Mouse (Mus musculus) liver, embryonic 12.5 days (tissue): ENCODE measurements around the gene Pdlim7. TPM values are rescaled to one million over a fixed set of nuclear protein-coding genes. Genes with fewer than 3 reads are reported as not detected.

Source experiments
- ATAC-seq: fragments of 200-750 bp; cut with Nextera tagmentation; 2 replicates; pipeline ENCODE4 v1.8.0; 2017; ENCODE audit warnings: moderate number of reproducible peaks, mild to moderate bottlenecking, moderate library complexity
- H3K27ac ChIP-seq: fragments of 300-500 bp; sonication (generic); 2 replicates; pipeline ENCODE4 v1.5.1; 2016; ENCODE audit warnings: mild to moderate bottlenecking
- H3K27me3 ChIP-seq: fragments of 300-500 bp; sonication (generic); replicated peaks from 2 replicates; pipeline ENCODE4 v1.6.1; 2016; ENCODE audit warnings: mild to moderate bottlenecking, moderate library complexity
- H3K36me3 ChIP-seq: fragments of 300-500 bp; sonication (generic); 2 replicates; pipeline ENCODE4 v1.6.1; 2016; ENCODE audit warnings: mild to moderate bottlenecking, moderate library complexity
- H3K4me1 ChIP-seq: fragments of 300-500 bp; sonication (generic); 2 replicates; pipeline ENCODE4 v1.6.1; 2016
- H3K4me2 ChIP-seq: fragments of 300-500 bp; sonication (generic); 2 replicates; pipeline ENCODE4 v1.6.1; 2016; ENCODE audit warnings: mild to moderate bottlenecking, moderate library complexity
- H3K4me3 ChIP-seq: fragments of 300-500 bp; sonication (generic); 2 replicates; pipeline ENCODE4 v1.5.1; 2016; ENCODE audit warnings: mild to moderate bottlenecking, moderate library complexity
- H3K9ac ChIP-seq: fragments of 300-500 bp; sonication (generic); 2 replicates; pipeline ENCODE4 v1.6.1; 2016; ENCODE audit warnings: mild to moderate bottlenecking, moderate library complexity
- H3K9me3 ChIP-seq: fragments of 300-500 bp; sonication (generic); replicated peaks from 2 replicates; pipeline ENCODE4 v1.6.1; 2016; ENCODE audit warnings: mild to moderate bottlenecking, moderate library complexity
- whole genome bisulfite sequencing: fragments of 180-500 bp; shearing (Covaris S2); methylation state at CpG from one replicate; pipeline ENCODE4 v1.1.7; 2016; ENCODE audit not compliant: insufficient replicate concordance; 5-methylcytosine and 5-hydroxymethylcytosine counted together
- polyA plus RNA-seq: library from polyadenylated mRNA; unstranded; fragments of >200 nt; fragmentation: Nextera tagmentation; extraction: Ambion mirVana; gene quantifications from 2 replicates; pipeline ENCODE4 v1.2.1, GENCODE M21; 2016

Gene Pdlim7
- polyA plus RNA-seq, result 44.3 and 45.2 TPM in 2 replicates

- ATAC-seq, result peak; percentile 66
- peak within 1 kb of the TSS; percentile 77 for H3K27ac ChIP-seq
- H3K9ac ChIP-seq, result peak within 1 kb of the TSS; percentile 80
- no peaks in the 10 kb centered on the region for H3K9me3 ChIP-seq
- peaks cover 54% of the 10 kb centered on the region for H3K4me1 ChIP-seq
- under 1% methylated on average over 55 of the region's 55 CpGs for WGBS
- H3K4me3 ChIP-seq, result peak within 1 kb of the TSS; percentile 80
- H3K27me3 ChIP-seq, result peaks cover 23% of the 10 kb centered on the region
- peak within 1 kb of the TSS; percentile 99 for H3K4me2 ChIP-seq
- H3K36me3 ChIP-seq, result peaks cover 8% of the 10 kb centered on the region
These were observed at the start of gene Pdlim7 for GRCm38 (mm10) chr13:55513111-55513748. Gene Pdlim7 (minus strand): TSS chr13:55513676.

- ATAC-seq, result no peak
- Histone ChIP-seq H3K27me3 (no peaks in the 10 kb centered on the region), H3K36me3 (peaks cover 58% of the 10 kb centered on the region), H3K9ac (no peak overlapping the region), H3K4me3 (no peak overlapping the region), H3K9me3 (no peaks in the 10 kb centered on the region), H3K4me2 (no peak overlapping the region), H3K4me1 (no peaks in the 10 kb centered on the region), H3K27ac (no peak overlapping the region)
- 83% methylated on average over 6 of the region's 6 CpGs for WGBS
These were observed 44.0 kb upstream of the Pdlim7 start for GRCm38 (mm10) chr13:55557499-55557898.

- 88% methylated on average over 9 of the region's 9 CpGs for WGBS
- H3K36me3 ChIP-seq, result peaks cover 59% of the 10 kb centered on the region
- H3K27ac ChIP-seq, result no peak overlapping the region
- H3K27me3 ChIP-seq, result no peaks in the 10 kb centered on the region
- no peaks in the 10 kb centered on the region for H3K9me3 ChIP-seq
- ATAC-seq, result no peak
- no peak overlapping the region for H3K4me3 ChIP-seq
- no peak overlapping the region for H3K9ac ChIP-seq
- no peak overlapping the region for H3K4me2 ChIP-seq
- no peaks in the 10 kb centered on the region for H3K4me1 ChIP-seq
These were observed 42.4 kb upstream of the Pdlim7 start for GRCm38 (mm10) chr13:55555921-55556320.

- 84% methylated on average over 15 of the region's 15 CpGs for WGBS
- no peaks in the 10 kb centered on the region for H3K9me3 ChIP-seq
- no peak overlapping the region for H3K4me2 ChIP-seq
- no peak overlapping the region for H3K4me3 ChIP-seq
- no peak for ATAC-seq
- no peaks in the 10 kb centered on the region for H3K27me3 ChIP-seq
- H3K27ac ChIP-seq, result no peak overlapping the region
- peaks cover 20% of the 10 kb centered on the region for H3K4me1 ChIP-seq
- peaks cover 88% of the 10 kb centered on the region for H3K36me3 ChIP-seq
- no peak overlapping the region for H3K9ac ChIP-seq
These were observed 35.6 kb upstream of the Pdlim7 start for GRCm38 (mm10) chr13:55549061-55549460.

- H3K27me3 ChIP-seq, result no peaks in the 10 kb centered on the region
- ATAC-seq, result no peak
- H3K9me3 ChIP-seq, result no peaks in the 10 kb centered on the region
- H3K4me1 ChIP-seq, result peaks cover 21% of the 10 kb centered on the region
- WGBS, result 80% methylated on average over 5 of the region's 5 CpGs
- H3K4me2 ChIP-seq, result no peak overlapping the region
- H3K4me3 ChIP-seq, result no peak overlapping the region
- peaks cover 88% of the 10 kb centered on the region for H3K36me3 ChIP-seq
- H3K9ac ChIP-seq, result no peak overlapping the region
- no peak overlapping the region for H3K27ac ChIP-seq
These were observed 35.0 kb upstream of the Pdlim7 start for GRCm38 (mm10) chr13:55548426-55548825.

- no peaks in the 10 kb centered on the region for H3K27me3 ChIP-seq
- no peak for ATAC-seq
- H3K9ac ChIP-seq, result no peak overlapping the region
- H3K4me3 ChIP-seq, result no peak overlapping the region
- H3K36me3 ChIP-seq, result peaks cover 88% of the 10 kb centered on the region
- no peak overlapping the region for H3K4me2 ChIP-seq
- 85% methylated on average over 2 of the region's 2 CpGs for WGBS
- no peak overlapping the region for H3K27ac ChIP-seq
- H3K4me1 ChIP-seq, result peaks cover 21% of the 10 kb centered on the region
- no peaks in the 10 kb centered on the region for H3K9me3 ChIP-seq
These were observed 34.4 kb upstream of the Pdlim7 start for GRCm38 (mm10) chr13:55547916-55548315.

GRCm38 (mm10) chr13:55544792-55545191 is 31.3 kb upstream of the Pdlim7 start:
- Histone ChIP-seq H3K4me3 (no peak overlapping the region), H3K4me2 (peak overlapping the region; percentile 27), H3K9ac (no peak overlapping the region), H3K27me3 (no peaks in the 10 kb centered on the region), H3K36me3 (peaks cover 96% of the 10 kb centered on the region), H3K9me3 (no peaks in the 10 kb centered on the region), H3K27ac (peak overlapping the region; percentile 34), H3K4me1 (peaks cover 34% of the 10 kb centered on the region)
- 34% methylated on average over 6 of the region's 6 CpGs for WGBS
- ATAC-seq, result peak; percentile 93

- no peaks in the 10 kb centered on the region for H3K27me3 ChIP-seq
- no peak overlapping the region for H3K4me2 ChIP-seq
- peaks cover 34% of the 10 kb centered on the region for H3K4me1 ChIP-seq
- no peak overlapping the region for H3K27ac ChIP-seq
- H3K4me3 ChIP-seq, result no peak overlapping the region
- H3K9me3 ChIP-seq, result no peaks in the 10 kb centered on the region
- WGBS, result 82% methylated on average over 8 of the region's 8 CpGs
- H3K36me3 ChIP-seq, result peaks cover 96% of the 10 kb centered on the region
- H3K9ac ChIP-seq, result no peak overlapping the region
- no peak for ATAC-seq
These were observed 30.0 kb upstream of the Pdlim7 start for GRCm38 (mm10) chr13:55543447-55543846.

GRCm38 (mm10) chr13:55542891-55543290 is 29.4 kb upstream of the Pdlim7 start:
- Histone ChIP-seq H3K36me3 (peaks cover 91% of the 10 kb centered on the region), H3K4me3 (no peak overlapping the region), H3K4me1 (peaks cover 34% of the 10 kb centered on the region), H3K4me2 (no peak overlapping the region), H3K27me3 (no peaks in the 10 kb centered on the region), H3K9me3 (no peaks in the 10 kb centered on the region), H3K9ac (no peak overlapping the region), H3K27ac (no peak overlapping the region)
- 91% methylated on average over 4 of the region's 4 CpGs for WGBS
- no peak for ATAC-seq

GRCm38 (mm10) chr13:55540933-55541332 is 27.5 kb upstream of the Pdlim7 start:
- Histone ChIP-seq H3K9me3 (no peaks in the 10 kb centered on the region), H3K4me3 (no peak overlapping the region), H3K27ac (no peak overlapping the region), H3K9ac (no peak overlapping the region), H3K4me2 (no peak overlapping the region), H3K4me1 (peaks cover 42% of the 10 kb centered on the region), H3K27me3 (no peaks in the 10 kb centered on the region), H3K36me3 (peaks cover 71% of the 10 kb centered on the region)
- no peak for ATAC-seq
- WGBS, result 81% methylated on average over 2 of the region's 2 CpGs

- H3K9ac ChIP-seq, result peak within 1 kb of the TSS; percentile 84
- no peaks in the 10 kb centered on the region for H3K27me3 ChIP-seq
- WGBS, result 1% methylated on average over 70 of the region's 70 CpGs
- H3K36me3 ChIP-seq, result peaks cover 66% of the 10 kb centered on the region
- H3K4me1 ChIP-seq, result peaks cover 35% of the 10 kb centered on the region
- H3K9me3 ChIP-seq, result no peaks in the 10 kb centered on the region
- H3K4me3 ChIP-seq, result peak within 1 kb of the TSS; percentile 86
- peak within 1 kb of the TSS; percentile 95 for H3K4me2 ChIP-seq
- peak within 1 kb of the TSS; percentile 62 for H3K27ac ChIP-seq
- peak; percentile 97 for ATAC-seq
These were observed 23.0 kb upstream of the Pdlim7 start, which contains the start of gene Ddx41 for GRCm38 (mm10) chr13:55536194-55537175. Gene Ddx41 (minus strand): TSS chr13:55536658.

GRCm38 (mm10) chr13:55535796-55536193 is 22.3 kb upstream of the Pdlim7 start:
- Histone ChIP-seq H3K9ac (peak overlapping the region; percentile 84), H3K4me2 (peak overlapping the region; percentile 95), H3K36me3 (peaks cover 66% of the 10 kb centered on the region), H3K9me3 (no peaks in the 10 kb centered on the region), H3K4me1 (peaks cover 29% of the 10 kb centered on the region), H3K4me3 (peak overlapping the region; percentile 86), H3K27me3 (no peaks in the 10 kb centered on the region), H3K27ac (peak overlapping the region; percentile 62)
- WGBS, result 15% methylated on average over 17 of the region's 17 CpGs
- ATAC-seq, result no peak
